Mouse (Mus musculus): Measurements from ENCODE around the gene Stac. TPM values are rescaled to one million over a fixed set of nuclear protein-coding genes. Genes with fewer than 3 reads are reported as not detected.

The Stac gene
- polyA plus RNA-seq, 1 experiment from 2014 or later = 1.3 TPM

GRCm38 (mm10) chr9:111700101-111700500, 10.0 kb upstream of the Stac start:
- Histone ChIP-seq H3K4me1 (ENCODE audit: control insufficient read depth, insufficient read depth, low read length) (no peaks in the 10 kb centered on the region), H3K27ac (ENCODE audit: low read depth, low read length) (no peak overlapping the region), H3K4me2 (replicated peaks; ENCODE audit: low read depth, low read length) (no peak overlapping the region), H3K36me3 (ENCODE audit: control insufficient read depth, insufficient read depth, low read length) (no peaks in the 10 kb centered on the region), H3K9me3 (ENCODE audit: control insufficient read depth, low read length) (no peaks in the 10 kb centered on the region), H3K4me3 (ENCODE audit: low read length) (no peak overlapping the region), H3K27me3 (ENCODE audit: control insufficient read depth, insufficient read depth, low read length) (no peaks in the 10 kb centered on the region), H3K9ac (ENCODE audit: low read depth, low read length) (no peak overlapping the region)
- 70% methylated on average over 2 of the region's 2 CpGs for WGBS
- ATAC-seq (ENCODE audit: low FRiP score, low TSS enrichment) = no peak

GRCm38 (mm10) chr9:111690484-111690855, 322 bp upstream of the Stac start:
- Histone ChIP-seq H3K9ac (ENCODE audit: low read depth, low read length) (peak overlapping the region; percentile 52), H3K4me1 (ENCODE audit: control insufficient read depth, insufficient read depth, low read length) (0 out of 2 replicates have a peak, but pooled peaks cover 5% of the 10 kb centered on the region), H3K4me3 (ENCODE audit: low read length) (peak overlapping the region; percentile 51), H3K4me2 (replicated peaks; ENCODE audit: low read depth, low read length) (peak overlapping the region; percentile 93), H3K27ac (ENCODE audit: low read depth, low read length) (no peak overlapping the region), H3K9me3 (ENCODE audit: control insufficient read depth, low read length) (no peaks in the 10 kb centered on the region), H3K36me3 (ENCODE audit: control insufficient read depth, insufficient read depth, low read length) (no peaks in the 10 kb centered on the region), H3K27me3 (ENCODE audit: control insufficient read depth, insufficient read depth, low read length) (peaks cover 14% of the 10 kb centered on the region)
- ATAC-seq (ENCODE audit: low FRiP score, low TSS enrichment) = no peak; the same call in 1 of the 2 replicates
- WGBS = 5% methylated on average over 6 of the region's 6 CpGs

DNA sequence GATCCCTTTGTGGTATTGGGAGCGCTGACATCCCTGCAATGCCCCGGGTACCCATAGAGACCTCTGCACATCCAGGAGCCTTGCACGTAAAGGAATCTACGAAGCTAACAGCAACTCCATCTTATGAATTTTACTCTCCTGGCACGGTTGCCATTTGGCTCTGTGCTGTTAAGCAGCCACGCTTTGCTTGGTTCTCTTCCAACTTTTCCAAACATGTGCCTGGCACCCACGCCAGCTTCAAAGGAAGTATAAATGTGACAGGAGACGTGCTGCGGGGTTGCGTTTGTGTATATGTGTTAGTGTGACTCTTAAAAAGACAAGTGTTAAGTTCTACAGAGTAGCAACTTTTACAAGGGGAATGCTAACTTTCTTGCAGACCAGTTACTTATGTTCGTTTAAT, 1.0 kb downstream of the Stac start:
- peaks cover 14% of the 10 kb centered on the region for H3K27me3 ChIP-seq (ENCODE audit: control insufficient read depth, insufficient read depth, low read length)
- no peak overlapping the region for H3K27ac ChIP-seq (ENCODE audit: low read depth, low read length)
- H3K4me1 ChIP-seq (ENCODE audit: control insufficient read depth, insufficient read depth, low read length) = 0 out of 2 replicates have a peak, but pooled peaks cover 5% of the 10 kb centered on the region
- no peak overlapping the region for H3K9ac ChIP-seq (ENCODE audit: low read depth, low read length)
- no peak; the same call in 1 of the 2 replicates for ATAC-seq (ENCODE audit: low FRiP score, low TSS enrichment)
- H3K4me3 ChIP-seq (ENCODE audit: low read length) = no peak overlapping the region
- H3K4me2 ChIP-seq (replicated peaks; ENCODE audit: low read depth, low read length) = no peak overlapping the region
- WGBS = 86% methylated on average over 11 of the region's 11 CpGs
- no peaks in the 10 kb centered on the region for H3K36me3 ChIP-seq (ENCODE audit: control insufficient read depth, insufficient read depth, low read length)
- H3K9me3 ChIP-seq (ENCODE audit: control insufficient read depth, low read length) = no peaks in the 10 kb centered on the region

- no peaks in the 10 kb centered on the region for H3K36me3 ChIP-seq (ENCODE audit: control insufficient read depth, insufficient read depth, low read length)
- WGBS = 79% methylated on average over 2 of the region's 2 CpGs
Measured at GRCm38 (mm10) chr9:111684170-111684569, 6.0 kb downstream of the Stac start.

DNA sequence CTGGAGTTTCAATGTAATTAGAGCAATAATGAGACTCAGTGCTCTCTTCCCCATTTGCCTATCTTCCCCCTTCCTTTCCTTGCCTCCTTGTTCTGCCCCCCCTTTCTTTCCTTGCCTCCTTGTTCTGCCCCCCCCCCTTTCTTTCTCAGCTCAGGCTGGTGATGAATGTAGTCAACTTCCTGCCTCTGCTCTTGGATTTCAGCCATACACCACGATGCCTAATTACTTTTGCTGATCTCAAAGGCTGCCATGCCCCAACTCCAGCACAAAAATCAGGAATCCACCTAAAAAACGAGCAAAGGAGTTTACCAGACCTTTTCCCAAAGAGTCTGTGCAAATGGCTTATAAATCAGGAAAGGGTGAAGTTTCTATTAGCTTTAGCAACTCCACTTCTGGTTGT, 10.6 kb downstream of the Stac start:
- H3K27me3 ChIP-seq (ENCODE audit: control insufficient read depth, insufficient read depth, low read length) = no peaks in the 10 kb centered on the region
- no peak overlapping the region for H3K4me3 ChIP-seq (ENCODE audit: low read length)
- H3K36me3 ChIP-seq (ENCODE audit: control insufficient read depth, insufficient read depth, low read length) = no peaks in the 10 kb centered on the region
- no peak for ATAC-seq (ENCODE audit: low FRiP score, low TSS enrichment)
- H3K9ac ChIP-seq (ENCODE audit: low read depth, low read length) = no peak overlapping the region
- H3K9me3 ChIP-seq (ENCODE audit: control insufficient read depth, low read length) = no peaks in the 10 kb centered on the region
- WGBS = 12% methylated on average over 2 of the region's 2 CpGs
- no peak overlapping the region for H3K27ac ChIP-seq (ENCODE audit: low read depth, low read length)
- no peaks in the 10 kb centered on the region for H3K4me1 ChIP-seq (ENCODE audit: control insufficient read depth, insufficient read depth, low read length)
- no peak overlapping the region for H3K4me2 ChIP-seq (replicated peaks; ENCODE audit: low read depth, low read length)

More at GRCm38 (mm10) chr9:111684170-111684569, 6.0 kb downstream of the Stac start:
- no peaks in the 10 kb centered on the region for H3K4me1 ChIP-seq (ENCODE audit: control insufficient read depth, insufficient read depth, low read length)
- ATAC-seq (ENCODE audit: low FRiP score, low TSS enrichment) = no peak
- no peak overlapping the region for H3K4me3 ChIP-seq (ENCODE audit: low read length)
- H3K4me2 ChIP-seq (replicated peaks; ENCODE audit: low read depth, low read length) = no peak overlapping the region
- H3K9me3 ChIP-seq (ENCODE audit: control insufficient read depth, low read length) = no peaks in the 10 kb centered on the region
- H3K9ac ChIP-seq (ENCODE audit: low read depth, low read length) = no peak overlapping the region
- peaks cover 5% of the 10 kb centered on the region for H3K27me3 ChIP-seq (ENCODE audit: control insufficient read depth, insufficient read depth, low read length)
- H3K27ac ChIP-seq (ENCODE audit: low read depth, low read length) = no peak overlapping the region

GRCm38 (mm10) chr9:111669816-111670215, 20.3 kb downstream of the Stac start:
- ATAC-seq (ENCODE audit: low FRiP score, low TSS enrichment) = no peak
- H3K9ac ChIP-seq (ENCODE audit: low read depth, low read length) = no peak overlapping the region
- H3K9me3 ChIP-seq (ENCODE audit: control insufficient read depth, low read length) = no peaks in the 10 kb centered on the region
- no peak overlapping the region for H3K4me2 ChIP-seq (replicated peaks; ENCODE audit: low read depth, low read length)
- no peak overlapping the region for H3K4me3 ChIP-seq (ENCODE audit: low read length)
- H3K27ac ChIP-seq (ENCODE audit: low read depth, low read length) = no peak overlapping the region
- no peaks in the 10 kb centered on the region for H3K4me1 ChIP-seq (ENCODE audit: control insufficient read depth, insufficient read depth, low read length)
- no peaks in the 10 kb centered on the region for H3K27me3 ChIP-seq (ENCODE audit: control insufficient read depth, insufficient read depth, low read length)
- no peaks in the 10 kb centered on the region for H3K36me3 ChIP-seq (ENCODE audit: control insufficient read depth, insufficient read depth, low read length)
- WGBS = 91% methylated on average over 6 of the region's 6 CpGs

DNA sequence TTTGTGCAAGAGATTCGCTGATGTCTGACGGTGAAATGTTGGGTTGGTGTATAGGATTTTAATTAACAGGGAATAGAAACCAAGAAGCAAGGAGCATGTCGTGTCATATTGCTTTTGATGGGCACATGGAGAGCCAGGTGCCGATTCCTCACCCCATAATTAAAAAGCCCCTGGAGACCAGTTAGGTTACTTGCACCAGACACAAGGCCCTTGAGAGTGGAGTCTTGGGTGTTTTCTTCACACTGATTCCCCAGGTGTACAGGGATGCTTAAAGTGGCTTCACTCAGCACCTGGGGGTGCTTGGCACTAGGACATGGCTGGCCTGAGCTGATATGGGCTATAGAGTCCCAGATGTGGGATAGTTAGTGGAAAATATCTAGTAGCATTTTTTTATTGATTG, 35.1 kb downstream of the Stac start:
- Histone ChIP-seq H3K4me2 (replicated peaks; ENCODE audit: low read depth, low read length) (no peak overlapping the region), H3K9ac (ENCODE audit: low read depth, low read length) (no peak overlapping the region), H3K36me3 (ENCODE audit: control insufficient read depth, insufficient read depth, low read length) (no peaks in the 10 kb centered on the region), H3K27me3 (ENCODE audit: control insufficient read depth, insufficient read depth, low read length) (no peaks in the 10 kb centered on the region), H3K4me3 (ENCODE audit: low read length) (no peak overlapping the region), H3K27ac (ENCODE audit: low read depth, low read length) (no peak overlapping the region), H3K9me3 (ENCODE audit: control insufficient read depth, low read length) (no peaks in the 10 kb centered on the region), H3K4me1 (ENCODE audit: control insufficient read depth, insufficient read depth, low read length) (no peaks in the 10 kb centered on the region)
- 70% methylated on average over 4 of the region's 4 CpGs for WGBS
- no peak for ATAC-seq (ENCODE audit: low FRiP score, low TSS enrichment)

DNA sequence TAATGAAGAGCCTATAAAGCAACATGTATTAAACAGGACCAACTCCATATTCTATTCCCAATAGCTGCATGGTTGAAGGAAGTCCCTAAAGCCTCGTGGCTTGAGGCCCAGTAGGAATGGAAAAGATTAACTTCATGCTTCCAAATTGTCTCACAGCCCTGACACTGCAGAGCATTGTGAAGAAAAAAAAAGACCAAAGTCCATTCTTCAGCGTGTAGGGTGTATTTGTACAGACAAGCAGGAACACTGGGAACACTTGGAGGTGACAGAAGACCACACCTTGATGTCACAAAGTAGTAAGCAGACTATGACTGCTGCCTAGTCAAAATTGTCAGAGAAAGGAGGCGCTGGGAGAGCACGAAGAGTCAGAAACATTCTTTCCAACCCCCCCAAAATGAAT, 45.9 kb downstream of the Stac start:
- Histone ChIP-seq H3K4me3 (ENCODE audit: low read length) (no peak overlapping the region), H3K9ac (ENCODE audit: low read depth, low read length) (no peak overlapping the region), H3K9me3 (ENCODE audit: control insufficient read depth, low read length) (no peaks in the 10 kb centered on the region), H3K27ac (ENCODE audit: low read depth, low read length) (no peak overlapping the region), H3K27me3 (ENCODE audit: control insufficient read depth, insufficient read depth, low read length) (no peaks in the 10 kb centered on the region), H3K36me3 (ENCODE audit: control insufficient read depth, insufficient read depth, low read length) (no peaks in the 10 kb centered on the region), H3K4me1 (ENCODE audit: control insufficient read depth, insufficient read depth, low read length) (no peaks in the 10 kb centered on the region), H3K4me2 (replicated peaks; ENCODE audit: low read depth, low read length) (no peak overlapping the region)
- WGBS = 82% methylated on average over 4 of the region's 4 CpGs
- ATAC-seq (ENCODE audit: low FRiP score, low TSS enrichment) = no peak

- ATAC-seq (ENCODE audit: low FRiP score, low TSS enrichment) = no peak
- H3K4me1 ChIP-seq (ENCODE audit: control insufficient read depth, insufficient read depth, low read length) = no peaks in the 10 kb centered on the region
- H3K27me3 ChIP-seq (ENCODE audit: control insufficient read depth, insufficient read depth, low read length) = no peaks in the 10 kb centered on the region
- H3K36me3 ChIP-seq (ENCODE audit: control insufficient read depth, insufficient read depth, low read length) = no peaks in the 10 kb centered on the region
- WGBS = 54% methylated on average over 5 of the region's 5 CpGs
- no peak overlapping the region for H3K4me2 ChIP-seq (replicated peaks; ENCODE audit: low read depth, low read length)
- H3K27ac ChIP-seq (ENCODE audit: low read depth, low read length) = no peak overlapping the region
- no peaks in the 10 kb centered on the region for H3K9me3 ChIP-seq (ENCODE audit: control insufficient read depth, low read length)
- H3K9ac ChIP-seq (ENCODE audit: low read depth, low read length) = no peak overlapping the region
- no peak overlapping the region for H3K4me3 ChIP-seq (ENCODE audit: low read length)
Measured at GRCm38 (mm10) chr9:111643369-111643768, 46.8 kb downstream of the Stac start.

Measured in kidney, embryonic 14.5 days (tissue).